Mouse (Mus musculus) forebrain, embryonic 10.5 days (tissue): ENCODE data around the gene Mycbp2. TPM values are rescaled to one million over a fixed set of nuclear protein-coding genes. Genes with fewer than 3 reads are reported as not detected.

ENCODE experiments used
- DNase-seq: peaks from one replicate; pipeline ENCODE4 v3.0.0-alpha.2; 2017; ENCODE audit warnings: low spot score; ENCODE audit errors: extremely low spot score
- H3K27ac ChIP-seq: fragments of 300-500 bp; sonication (generic); 2 replicates; pipeline ENCODE4 v1.5.1; 2016; ENCODE audit warnings: mild to moderate bottlenecking
- H3K27me3 ChIP-seq: fragments of 300-500 bp; sonication (generic); 2 replicates; pipeline ENCODE4 v1.6.1; 2016; ENCODE audit warnings: mild to moderate bottlenecking; ENCODE audit not compliant: poor library complexity, severe bottlenecking
- H3K36me3 ChIP-seq: fragments of 300-500 bp; sonication (generic); replicated peaks from 2 replicates; pipeline ENCODE4 v1.6.1; 2016; ENCODE audit warnings: mild to moderate bottlenecking, moderate library complexity
- H3K4me1 ChIP-seq: fragments of 300-500 bp; sonication (generic); 2 replicates; pipeline ENCODE4 v1.6.1; 2016
- H3K4me3 ChIP-seq: fragments of 300-500 bp; sonication (generic); 2 replicates; pipeline ENCODE4 v1.5.1; 2016; ENCODE audit warnings: mild to moderate bottlenecking, moderate library complexity
- H3K9me3 ChIP-seq: fragments of 300-500 bp; sonication (generic); 2 replicates; pipeline ENCODE4 v1.6.1; 2016; ENCODE audit warnings: mild to moderate bottlenecking, moderate library complexity
- WGBS: fragments of 180-500 bp; shearing (Covaris S2); methylation state at CpG from one replicate; pipeline ENCODE4 v1.1.7; 2016; 5-methylcytosine and 5-hydroxymethylcytosine counted together
- polyA plus RNA-seq: library from polyadenylated mRNA; unstranded; fragments of >200 nt; fragmentation: Nextera tagmentation; extraction: Ambion mirVana; gene quantifications from 2 replicates; pipeline ENCODE4 v1.2.1, GENCODE M21; 2016

Gene Mycbp2
- polyA plus RNA-seq, 1 experiment from 2014 or later: 17.2 TPM

GRCm38 (mm10) chr14:103095826-103096225 lies 250.8 kb downstream of the Mycbp2 start:
- Histone ChIP-seq H3K27ac (no peak overlapping the region), H3K36me3 (peaks cover 55% of the 10 kb centered on the region), H3K4me1 (peaks cover 19% of the 10 kb centered on the region), H3K27me3 (no peaks in the 10 kb centered on the region), H3K9me3 (no peaks in the 10 kb centered on the region), H3K4me3 (no peak overlapping the region)
- 94% methylated on average over 8 of the region's 8 CpGs for WGBS
- DNase-seq: no peak

DNA sequence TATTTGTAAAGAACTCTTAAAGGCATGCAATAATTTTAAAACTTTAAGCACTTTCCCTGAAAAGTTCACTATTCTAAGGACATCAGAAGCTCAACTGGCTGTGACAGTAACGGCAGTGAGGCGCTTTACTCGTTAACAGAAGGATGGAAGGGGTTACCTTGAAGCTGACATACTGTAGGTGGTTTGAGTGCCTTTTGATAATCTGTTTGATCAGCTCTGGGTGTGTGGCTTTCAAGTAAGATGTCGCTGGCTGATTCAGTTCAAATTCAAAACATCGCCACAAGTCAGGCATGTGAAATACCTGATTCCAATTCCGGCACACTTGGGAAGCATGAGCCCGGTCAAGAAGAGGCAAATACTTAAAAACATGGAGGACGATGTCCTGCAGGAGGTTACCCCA lies 251.6 kb downstream of the Mycbp2 start:
- H3K36me3 ChIP-seq: peaks cover 59% of the 10 kb centered on the region
- peaks cover 19% of the 10 kb centered on the region for H3K4me1 ChIP-seq
- WGBS: 94% methylated on average over 8 of the region's 8 CpGs
- H3K27ac ChIP-seq: no peak overlapping the region
- no peaks in the 10 kb centered on the region for H3K9me3 ChIP-seq
- H3K4me3 ChIP-seq: no peak overlapping the region
- H3K27me3 ChIP-seq: no peaks in the 10 kb centered on the region
- no peak for DNase-seq

GRCm38 (mm10) chr14:103093670-103094069 lies 252.9 kb downstream of the Mycbp2 start:
- no peak overlapping the region for H3K27ac ChIP-seq
- peaks cover 19% of the 10 kb centered on the region for H3K4me1 ChIP-seq
- H3K9me3 ChIP-seq: no peaks in the 10 kb centered on the region
- H3K27me3 ChIP-seq: no peaks in the 10 kb centered on the region
- no peak for DNase-seq
- WGBS: 91% methylated on average over 4 of the region's 4 CpGs
- H3K4me3 ChIP-seq: no peak overlapping the region
- peaks cover 69% of the 10 kb centered on the region for H3K36me3 ChIP-seq

GRCm38 (mm10) chr14:103093236-103093635 lies 253.4 kb downstream of the Mycbp2 start:
- no peaks in the 10 kb centered on the region for H3K9me3 ChIP-seq
- H3K4me1 ChIP-seq: peaks cover 19% of the 10 kb centered on the region
- no peak overlapping the region for H3K4me3 ChIP-seq
- no peak overlapping the region for H3K27ac ChIP-seq
- no peak for DNase-seq
- H3K36me3 ChIP-seq: peaks cover 73% of the 10 kb centered on the region
- WGBS: 90% methylated on average over 3 of the region's 3 CpGs
- H3K27me3 ChIP-seq: no peaks in the 10 kb centered on the region

DNA sequence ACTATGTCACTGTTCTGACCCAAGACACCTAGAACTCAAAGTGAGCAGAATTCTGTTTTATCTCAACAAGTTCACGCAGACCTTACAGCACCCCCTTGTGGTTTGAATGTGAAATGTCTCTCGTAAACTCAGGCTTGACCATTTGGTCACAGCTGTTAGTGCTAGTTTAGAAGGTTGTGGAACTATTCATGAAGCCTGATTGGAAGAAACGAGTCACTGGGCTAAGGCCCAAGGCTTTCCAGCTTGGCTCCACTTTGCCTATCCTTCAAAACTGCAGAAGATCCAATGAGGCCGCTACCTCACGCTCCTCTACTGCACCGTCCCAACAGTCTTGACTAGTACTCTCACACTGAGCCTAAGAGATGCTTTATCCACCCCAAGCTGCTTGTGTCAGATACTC lies 258.0 kb downstream of the Mycbp2 start:
- Histone ChIP-seq H3K27ac (no peak overlapping the region), H3K27me3 (no peaks in the 10 kb centered on the region), H3K4me1 (no peaks in the 10 kb centered on the region), H3K4me3 (no peak overlapping the region), H3K9me3 (no peaks in the 10 kb centered on the region), H3K36me3 (peaks cover 89% of the 10 kb centered on the region)
- WGBS: 76% methylated on average over 6 of the region's 6 CpGs
- DNase-seq: no peak

GRCm38 (mm10) chr14:103087846-103088245 lies 258.8 kb downstream of the Mycbp2 start:
- Histone ChIP-seq H3K27ac (no peak overlapping the region), H3K36me3 (peaks cover 89% of the 10 kb centered on the region), H3K27me3 (no peaks in the 10 kb centered on the region), H3K9me3 (no peaks in the 10 kb centered on the region), H3K4me1 (no peaks in the 10 kb centered on the region), H3K4me3 (no peak overlapping the region)
- no peak for DNase-seq
- WGBS: 95% methylated on average over 5 of the region's 5 CpGs

GRCm38 (mm10) chr14:103086671-103087324 lies 259.8 kb downstream of the Mycbp2 start:
- no peak for DNase-seq
- H3K9me3 ChIP-seq: no peaks in the 10 kb centered on the region
- no peak overlapping the region for H3K27ac ChIP-seq
- H3K27me3 ChIP-seq: no peaks in the 10 kb centered on the region
- H3K4me1 ChIP-seq: no peaks in the 10 kb centered on the region
- H3K36me3 ChIP-seq: peaks cover 91% of the 10 kb centered on the region
- WGBS: 92% methylated on average over 4 of the region's 4 CpGs
- H3K4me3 ChIP-seq: no peak overlapping the region

DNA sequence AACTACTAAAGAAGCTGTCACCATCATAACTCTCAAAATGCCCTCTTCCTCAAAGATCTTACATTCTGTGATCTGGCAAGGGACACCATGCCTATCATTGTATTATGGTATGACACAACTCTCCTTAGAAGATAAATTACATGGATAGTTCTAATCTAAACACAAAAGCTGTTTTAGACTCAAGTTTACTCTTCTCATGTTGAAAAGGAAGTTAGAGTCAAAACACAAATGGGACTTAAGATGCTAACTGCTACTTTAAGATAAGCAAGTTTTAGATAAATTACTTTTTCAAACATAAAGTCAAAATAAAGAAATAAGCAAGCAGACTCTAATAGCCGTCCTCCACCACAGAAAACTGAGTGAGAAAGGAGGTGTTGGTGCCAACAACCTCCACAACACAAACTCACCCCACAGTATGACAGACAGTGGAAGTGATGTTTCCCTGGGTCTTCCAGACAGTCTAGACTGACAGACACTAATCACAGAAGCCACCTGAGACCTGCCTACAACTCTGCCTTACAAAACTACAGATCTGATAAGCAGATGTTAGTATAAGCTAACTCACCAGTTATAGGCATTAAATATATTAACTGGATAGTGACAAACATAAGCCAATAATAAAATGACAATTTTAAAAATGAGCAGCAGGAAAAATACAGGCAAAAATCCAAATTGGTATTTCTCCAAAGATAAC lies 260.6 kb downstream of the Mycbp2 start:
- WGBS: 93% methylated on average over 1 of the region's 1 CpGs
- peaks cover 86% of the 10 kb centered on the region for H3K36me3 ChIP-seq
- H3K27ac ChIP-seq: no peak overlapping the region
- H3K9me3 ChIP-seq: no peaks in the 10 kb centered on the region
- no peaks in the 10 kb centered on the region for H3K27me3 ChIP-seq
- no peaks in the 10 kb centered on the region for H3K4me1 ChIP-seq
- DNase-seq: no peak
- H3K4me3 ChIP-seq: no peak overlapping the region

GRCm38 (mm10) chr14:103079209-103079977 lies 267.2 kb downstream of the Mycbp2 start:
- H3K36me3 ChIP-seq: peaks cover 87% of the 10 kb centered on the region
- H3K9me3 ChIP-seq: no peaks in the 10 kb centered on the region
- 91% methylated on average over 9 of the region's 9 CpGs for WGBS
- no peaks in the 10 kb centered on the region for H3K4me1 ChIP-seq
- H3K27me3 ChIP-seq: no peaks in the 10 kb centered on the region
- H3K27ac ChIP-seq: no peak overlapping the region
- no peak for DNase-seq
- no peak overlapping the region for H3K4me3 ChIP-seq

- DNase-seq: no peak
- H3K36me3 ChIP-seq: peaks cover 88% of the 10 kb centered on the region
- no peak overlapping the region for H3K27ac ChIP-seq
- WGBS: 90% methylated on average over 16 of the region's 16 CpGs
- H3K4me1 ChIP-seq: no peaks in the 10 kb centered on the region
- no peaks in the 10 kb centered on the region for H3K9me3 ChIP-seq
- H3K27me3 ChIP-seq: no peaks in the 10 kb centered on the region
- no peak overlapping the region for H3K4me3 ChIP-seq
Observed at GRCm38 (mm10) chr14:103078006-103078912, 268.4 kb downstream of the Mycbp2 start.

- Histone ChIP-seq H3K4me3 (no peak overlapping the region), H3K27me3 (no peaks in the 10 kb centered on the region), H3K4me1 (no peaks in the 10 kb centered on the region), H3K27ac (no peak overlapping the region), H3K36me3 (peaks cover 88% of the 10 kb centered on the region), H3K9me3 (no peaks in the 10 kb centered on the region)
- no peak for DNase-seq
- WGBS: 94% methylated on average over 9 of the region's 9 CpGs
Observed at GRCm38 (mm10) chr14:103077272-103078005, 269.2 kb downstream of the Mycbp2 start.

- peaks cover 7% of the 10 kb centered on the region for H3K4me1 ChIP-seq
- DNase-seq: no peak
- whole genome bisulfite sequencing: 87% methylated on average over 7 of the region's 7 CpGs
Observed at GRCm38 (mm10) chr14:103075166-103075565, 271.4 kb downstream of the Mycbp2 start.

More at GRCm38 (mm10) chr14:103075166-103075565, 271.4 kb downstream of the Mycbp2 start:
- H3K27me3 ChIP-seq: no peaks in the 10 kb centered on the region
- H3K27ac ChIP-seq: no peak overlapping the region
- H3K4me3 ChIP-seq: no peak overlapping the region
- H3K36me3 ChIP-seq: peaks cover 81% of the 10 kb centered on the region
- H3K9me3 ChIP-seq: no peaks in the 10 kb centered on the region
